Mouse (Mus musculus): ENCODE data around the gene Map2k5. TPM values are rescaled to one million over a fixed set of nuclear protein-coding genes. Genes with fewer than 3 reads are reported as not detected.

The Map2k5 gene
- total and polyA plus RNA-seq, 2 experiments from 2014 or later, result 22.4 to 32.7 TPM

- H3K36me3 ChIP-seq (ENCODE audit: insufficient read depth, low read length), result no peaks in the 10 kb centered on the region
- no peak for DNase-seq (ENCODE audit: low spot score)
- ATAC-seq (ENCODE audit: low FRiP score), result no peak
These were observed 62.5 kb downstream of the Map2k5 start for GRCm38 (mm10) chr9:63315231-63315630.

GRCm38 (mm10) chr9:63314126-63314525 lies 63.6 kb downstream of the Map2k5 start:
- TF ChIP-seq CTCF (IDR thresholded peaks at IDR 0.05), result no peak
- Histone ChIP-seq H3K4me3 (ENCODE audit: low read depth, low read length) (no peak overlapping the region), H3K9ac (replicated peaks; ENCODE audit: low read length, poor library complexity, severe bottlenecking) (no peak overlapping the region), H3K27me3 (ENCODE audit: insufficient read depth, low read length) (no peaks in the 10 kb centered on the region), H3K4me2 (ENCODE audit: low read depth, low read length, poor library complexity, severe bottlenecking) (no peak overlapping the region), H3K9me3 (ENCODE audit: low read length) (no peaks in the 10 kb centered on the region), H3K27ac (ENCODE audit: low read depth, low read length) (no peak overlapping the region), H3K4me1 (ENCODE audit: insufficient read depth, low read length) (peaks cover under 1% of the 10 kb centered on the region; the same call in 1 of the 2 replicates), H3K36me3 (ENCODE audit: insufficient read depth, low read length) (no peaks in the 10 kb centered on the region)
- 79% methylated on average over 4 of the region's 4 CpGs for WGBS
- no peak for ATAC-seq (ENCODE audit: low FRiP score)
- DNase-seq (ENCODE audit: low spot score), result no peak

More at GRCm38 (mm10) chr9:63315231-63315630, 62.5 kb downstream of the Map2k5 start:
- H3K27ac ChIP-seq (ENCODE audit: low read depth, low read length), result no peak overlapping the region
- no peak overlapping the region for H3K4me3 ChIP-seq (ENCODE audit: low read depth, low read length)
- H3K9me3 ChIP-seq (ENCODE audit: low read length), result no peaks in the 10 kb centered on the region
- no peaks in the 10 kb centered on the region for H3K4me1 ChIP-seq (ENCODE audit: insufficient read depth, low read length)
- TF ChIP-seq CTCF (IDR thresholded peaks at IDR 0.05), result no peak
- no peak overlapping the region for H3K4me2 ChIP-seq (ENCODE audit: low read depth, low read length, poor library complexity, severe bottlenecking)
- H3K9ac ChIP-seq (replicated peaks; ENCODE audit: low read length, poor library complexity, severe bottlenecking), result no peak overlapping the region
- H3K27me3 ChIP-seq (ENCODE audit: insufficient read depth, low read length), result no peaks in the 10 kb centered on the region

- 89% methylated on average over 6 of the region's 6 CpGs for WGBS
- Histone ChIP-seq H3K27ac (ENCODE audit: low read depth, low read length) (no peak overlapping the region), H3K4me2 (ENCODE audit: low read depth, low read length, poor library complexity, severe bottlenecking) (no peak overlapping the region), H3K27me3 (ENCODE audit: insufficient read depth, low read length) (no peaks in the 10 kb centered on the region), H3K9ac (replicated peaks; ENCODE audit: low read length, poor library complexity, severe bottlenecking) (no peak overlapping the region), H3K9me3 (ENCODE audit: low read length) (no peaks in the 10 kb centered on the region), H3K36me3 (ENCODE audit: insufficient read depth, low read length) (no peaks in the 10 kb centered on the region), H3K4me3 (ENCODE audit: low read depth, low read length) (no peak overlapping the region), H3K4me1 (ENCODE audit: insufficient read depth, low read length) (peaks cover 11% of the 10 kb centered on the region)
- ATAC-seq (ENCODE audit: low FRiP score) (no peak), DNase-seq (ENCODE audit: low spot score) (no peak)
- TF ChIP-seq CTCF (IDR thresholded peaks at IDR 0.05), result no peak
These were observed 67.7 kb downstream of the Map2k5 start for GRCm38 (mm10) chr9:63309956-63310355.

GRCm38 (mm10) chr9:63309008-63309407 lies 68.7 kb downstream of the Map2k5 start:
- H3K9ac ChIP-seq (replicated peaks; ENCODE audit: low read length, poor library complexity, severe bottlenecking), result no peak overlapping the region
- peaks cover 11% of the 10 kb centered on the region for H3K4me1 ChIP-seq (ENCODE audit: insufficient read depth, low read length)
- ATAC-seq (ENCODE audit: low FRiP score) (no peak), DNase-seq (ENCODE audit: low spot score) (no peak)
- TF ChIP-seq CTCF (IDR thresholded peaks at IDR 0.05), result no peak
- H3K27ac ChIP-seq (ENCODE audit: low read depth, low read length), result no peak overlapping the region
- H3K4me3 ChIP-seq (ENCODE audit: low read depth, low read length), result no peak overlapping the region
- H3K36me3 ChIP-seq (ENCODE audit: insufficient read depth, low read length), result no peaks in the 10 kb centered on the region
- WGBS, result 47% methylated on average over 5 of the region's 5 CpGs
- H3K27me3 ChIP-seq (ENCODE audit: insufficient read depth, low read length), result no peaks in the 10 kb centered on the region
- H3K4me2 ChIP-seq (ENCODE audit: low read depth, low read length, poor library complexity, severe bottlenecking), result no peak overlapping the region
- no peaks in the 10 kb centered on the region for H3K9me3 ChIP-seq (ENCODE audit: low read length)

GRCm38 (mm10) chr9:63308441-63308840 lies 69.3 kb downstream of the Map2k5 start:
- Histone ChIP-seq H3K9ac (replicated peaks; ENCODE audit: low read length, poor library complexity, severe bottlenecking) (no peak overlapping the region), H3K36me3 (ENCODE audit: insufficient read depth, low read length) (no peaks in the 10 kb centered on the region), H3K9me3 (ENCODE audit: low read length) (no peaks in the 10 kb centered on the region), H3K27ac (ENCODE audit: low read depth, low read length) (no peak overlapping the region), H3K4me3 (ENCODE audit: low read depth, low read length) (no peak overlapping the region), H3K4me2 (ENCODE audit: low read depth, low read length, poor library complexity, severe bottlenecking) (no peak overlapping the region), H3K27me3 (ENCODE audit: insufficient read depth, low read length) (no peaks in the 10 kb centered on the region), H3K4me1 (ENCODE audit: insufficient read depth, low read length) (peaks cover 11% of the 10 kb centered on the region)
- no peak for TF ChIP-seq CTCF (IDR thresholded peaks at IDR 0.05)
- no peak for DNase-seq (ENCODE audit: low spot score)
- ATAC-seq (ENCODE audit: low FRiP score), result no peak
- 28% methylated on average over 4 of the region's 4 CpGs for WGBS

- peaks cover 4% of the 10 kb centered on the region for H3K9me3 ChIP-seq (ENCODE audit: low read length)
- DNase-seq (ENCODE audit: low spot score) (no peak), ATAC-seq (ENCODE audit: low FRiP score) (no peak)
- H3K4me1 ChIP-seq (ENCODE audit: insufficient read depth, low read length), result no peaks in the 10 kb centered on the region
- no peaks in the 10 kb centered on the region for H3K27me3 ChIP-seq (ENCODE audit: insufficient read depth, low read length)
- H3K27ac ChIP-seq (ENCODE audit: low read depth, low read length), result no peak overlapping the region
- no peak overlapping the region for H3K4me2 ChIP-seq (ENCODE audit: low read depth, low read length, poor library complexity, severe bottlenecking)
- no peaks in the 10 kb centered on the region for H3K36me3 ChIP-seq (ENCODE audit: insufficient read depth, low read length)
- no peak overlapping the region for H3K4me3 ChIP-seq (ENCODE audit: low read depth, low read length)
- no peak overlapping the region for H3K9ac ChIP-seq (replicated peaks; ENCODE audit: low read length, poor library complexity, severe bottlenecking)
- no peak for TF ChIP-seq CTCF (IDR thresholded peaks at IDR 0.05)
- WGBS, result 90% methylated on average over 4 of the region's 4 CpGs
These were observed 75.2 kb downstream of the Map2k5 start for GRCm38 (mm10) chr9:63302511-63302910.
